Mouse (Mus musculus) hindbrain, embryonic 16.5 days (tissue): ENCODE measurements around the gene Kank3. TPM values are rescaled to one million over a fixed set of nuclear protein-coding genes. Genes with fewer than 3 reads are reported as not detected.

ENCODE experiments used
- ATAC-seq: fragments of 200-750 bp; cut with Nextera tagmentation; 2 replicates; pipeline ENCODE4 v1.8.0; 2017; ENCODE audit warnings: moderate TSS enrichment, moderate library complexity
- H3K27ac ChIP-seq: fragments of 300-500 bp; sonication (generic); 2 replicates; pipeline ENCODE4 v1.5.1; 2014; ENCODE audit warnings: low read depth, mild to moderate bottlenecking, control low read depth, low read length, moderate library complexity
- H3K27me3 ChIP-seq: fragments of 300-500 bp; sonication (generic); replicated peaks from 2 replicates; pipeline ENCODE4 v1.6.1; 2014; ENCODE audit warnings: low read length; ENCODE audit not compliant: control insufficient read depth, insufficient read depth
- H3K36me3 ChIP-seq: fragments of 300-500 bp; sonication (generic); 2 replicates; pipeline ENCODE4 v1.6.1; 2014; ENCODE audit warnings: mild to moderate bottlenecking, low read length, moderate library complexity, mixed read lengths; ENCODE audit not compliant: control insufficient read depth, insufficient read depth
- H3K4me1 ChIP-seq: fragments of 300-500 bp; sonication (generic); 2 replicates; pipeline ENCODE4 v1.6.1; 2014; ENCODE audit warnings: low read depth, low read length; ENCODE audit not compliant: control insufficient read depth, insufficient read depth
- H3K4me2 ChIP-seq: fragments of 300-500 bp; sonication (generic); 2 replicates; pipeline ENCODE4 v1.6.1; 2014; ENCODE audit warnings: mild to moderate bottlenecking, low read length, control low read depth, moderate library complexity
- H3K4me3 ChIP-seq: fragments of 300-500 bp; sonication (generic); 2 replicates; pipeline ENCODE4 v1.5.1; 2014; ENCODE audit warnings: mild to moderate bottlenecking, low read length, control low read depth, moderate library complexity
- H3K9ac ChIP-seq: fragments of 300-500 bp; sonication (generic); 2 replicates; pipeline ENCODE4 v1.6.1; 2014; ENCODE audit warnings: low read depth, mild to moderate bottlenecking, control low read depth, low read length, moderate library complexity
- H3K9me3 ChIP-seq: fragments of 300-500 bp; sonication (generic); 2 replicates; pipeline ENCODE4 v1.6.1; 2014; ENCODE audit warnings: mild to moderate bottlenecking, low read length, moderate library complexity; ENCODE audit not compliant: control insufficient read depth
- WGBS: fragments of 180-500 bp; shearing (Covaris S2); extraction: QIAGEN DNeasy Blood & Tissue Kit; methylation state at CpG from one replicate; pipeline ENCODE4 v1.1.7; 2014; 5-methylcytosine and 5-hydroxymethylcytosine counted together
- polyA plus RNA-seq: library from polyadenylated mRNA; unstranded; fragments of >200 nt; fragmentation: Nextera tagmentation; extraction: Ambion mirVana; gene quantifications from 2 replicates; pipeline ENCODE4 v1.2.1, GENCODE M21; 2015

Kank3 gene
- polyA plus RNA-seq, 1 experiment from 2014 or later, result 46.6 TPM

GRCm38 (mm10) chr17:33825462-33825861, 15.1 kb downstream of the Kank3 start:
- peaks cover 24% of the 10 kb centered on the region for H3K4me1 ChIP-seq
- H3K27ac ChIP-seq, result no peak overlapping the region
- 89% methylated on average over 8 of the region's 8 CpGs for WGBS
- no peaks in the 10 kb centered on the region for H3K9me3 ChIP-seq
- H3K4me2 ChIP-seq, result peak overlapping the region; percentile 74
- no peak for ATAC-seq
- no peaks in the 10 kb centered on the region for H3K27me3 ChIP-seq
- H3K9ac ChIP-seq, result 0 out of 2 replicates have a peak overlapping the region, but pooled peaks have one; percentile 14
- H3K36me3 ChIP-seq, result peaks cover 16% of the 10 kb centered on the region
- peak overlapping the region; percentile 69 for H3K4me3 ChIP-seq

GRCm38 (mm10) chr17:33826850-33827249, 16.5 kb downstream of the Kank3 start:
- 0% methylated on average over 3 of the region's 3 CpGs for WGBS

GRCm38 (mm10) chr17:33828892-33829291, 18.6 kb downstream of the Kank3 start:
- H3K27ac ChIP-seq, result no peak overlapping the region
- 67% methylated on average over 2 of the region's 2 CpGs for WGBS
- H3K36me3 ChIP-seq, result peaks cover 21% of the 10 kb centered on the region
- peaks cover 8% of the 10 kb centered on the region for H3K4me1 ChIP-seq
- H3K9me3 ChIP-seq, result no peaks in the 10 kb centered on the region
- no peak overlapping the region for H3K4me2 ChIP-seq
- ATAC-seq, result no peak
- H3K27me3 ChIP-seq, result no peaks in the 10 kb centered on the region
- H3K4me3 ChIP-seq, result no peak overlapping the region
- no peak overlapping the region for H3K9ac ChIP-seq

More at GRCm38 (mm10) chr17:33826850-33827249, 16.5 kb downstream of the Kank3 start:
- ATAC-seq, result no peak
- peaks cover 24% of the 10 kb centered on the region for H3K4me1 ChIP-seq
- H3K9ac ChIP-seq, result no peak overlapping the region
- H3K36me3 ChIP-seq, result peaks cover 19% of the 10 kb centered on the region
- no peaks in the 10 kb centered on the region for H3K27me3 ChIP-seq
- H3K9me3 ChIP-seq, result no peaks in the 10 kb centered on the region
- H3K27ac ChIP-seq, result no peak overlapping the region
- no peak overlapping the region for H3K4me2 ChIP-seq
- H3K4me3 ChIP-seq, result no peak overlapping the region

GRCm38 (mm10) chr17:33829561-33829960, 19.2 kb downstream of the Kank3 start:
- peaks cover 27% of the 10 kb centered on the region for H3K36me3 ChIP-seq
- H3K4me1 ChIP-seq, result peaks cover 8% of the 10 kb centered on the region
- H3K27ac ChIP-seq, result no peak overlapping the region
- H3K9me3 ChIP-seq, result no peaks in the 10 kb centered on the region
- H3K27me3 ChIP-seq, result no peaks in the 10 kb centered on the region
- no peak overlapping the region for H3K4me3 ChIP-seq
- no peak overlapping the region for H3K9ac ChIP-seq
- whole genome bisulfite sequencing, result 85% methylated on average over 10 of the region's 10 CpGs
- no peak overlapping the region for H3K4me2 ChIP-seq
- ATAC-seq, result no peak

- Histone ChIP-seq H3K27ac (peak within 1 kb of the TSS; percentile 83), H3K4me2 (peak within 1 kb of the TSS; percentile 97), H3K4me1 (peaks cover 12% of the 10 kb centered on the region), H3K36me3 (0 out of 2 replicates have a peak, but pooled peaks cover 5% of the 10 kb centered on the region), H3K4me3 (peak within 1 kb of the TSS; percentile 91), H3K27me3 (no peaks in the 10 kb centered on the region), H3K9me3 (no peaks in the 10 kb centered on the region), H3K9ac (peak within 1 kb of the TSS; percentile 85)
- peak; percentile 97 for ATAC-seq
- under 1% methylated on average over 41 of the region's 45 CpGs for WGBS
Measured at GRCm38 (mm10) chr17:33842966-33843795, 32.9 kb downstream of the Kank3 start, which contains the start of gene Cd320. Gene Cd320 (plus strand): TSS chr17:33843091.

GRCm38 (mm10) chr17:33844196-33844595, 33.9 kb downstream of the Kank3 start:
- Histone ChIP-seq H3K36me3 (peaks cover 7% of the 10 kb centered on the region; the same call in 1 of the 2 replicates), H3K27me3 (no peaks in the 10 kb centered on the region), H3K4me1 (peaks cover 12% of the 10 kb centered on the region), H3K9me3 (no peaks in the 10 kb centered on the region), H3K4me3 (peak overlapping the region; percentile 91), H3K9ac (no peak overlapping the region), H3K27ac (no peak overlapping the region), H3K4me2 (peak overlapping the region; percentile 97)
- WGBS, result 82% methylated on average over 1 of the region's 1 CpGs
- no peak for ATAC-seq

GRCm38 (mm10) chr17:33848139-33848538, 37.8 kb downstream of the Kank3 start:
- WGBS, result 91% methylated on average over 8 of the region's 8 CpGs
- Histone ChIP-seq H3K4me3 (no peak overlapping the region), H3K4me2 (no peak overlapping the region), H3K36me3 (peaks cover 10% of the 10 kb centered on the region; the same call in 1 of the 2 replicates), H3K9me3 (no peaks in the 10 kb centered on the region), H3K4me1 (peaks cover 12% of the 10 kb centered on the region), H3K27me3 (no peaks in the 10 kb centered on the region), H3K9ac (no peak overlapping the region), H3K27ac (no peak overlapping the region)
- no peak for ATAC-seq

- H3K4me3 ChIP-seq, result no peak overlapping the region
- H3K9me3 ChIP-seq, result no peaks in the 10 kb centered on the region
- H3K27me3 ChIP-seq, result no peaks in the 10 kb centered on the region
- no peak overlapping the region for H3K27ac ChIP-seq
- peaks cover 10% of the 10 kb centered on the region; the same call in 1 of the 2 replicates for H3K36me3 ChIP-seq
- no peak for ATAC-seq
- H3K4me1 ChIP-seq, result no peaks in the 10 kb centered on the region
- H3K4me2 ChIP-seq, result no peak overlapping the region
- H3K9ac ChIP-seq, result no peak overlapping the region
- 77% methylated on average over 1 of the region's 1 CpGs for WGBS
Measured at GRCm38 (mm10) chr17:33851331-33851730, 41.0 kb downstream of the Kank3 start.

- Histone ChIP-seq H3K27me3 (no peaks in the 10 kb centered on the region), H3K9me3 (no peaks in the 10 kb centered on the region), H3K9ac (no peak overlapping the region), H3K4me2 (no peak overlapping the region), H3K4me1 (no peaks in the 10 kb centered on the region), H3K4me3 (no peak overlapping the region), H3K36me3 (no peaks in the 10 kb centered on the region), H3K27ac (no peak overlapping the region)
- no peak for ATAC-seq
- 52% methylated on average over 4 of the region's 4 CpGs for WGBS
Measured at GRCm38 (mm10) chr17:33857816-33858215, 47.5 kb downstream of the Kank3 start.
